Mouse (Mus musculus) A20 (cell line): ENCODE measurements at regions not wholly inside any gene's neighbourhood (a gene's known extent, or its start where the extent isn't known, plus 50 kb on each side); places are given as distances from the start of the nearest gene placed in this dataset.
A peak's percentile ranks its signal among the peaks of the same experiment; 100 is the strongest.

Experiments
- DNase-seq: peaks from one replicate; pipeline ENCODE4 v3.0.0-alpha.2; 2011; ENCODE audit warnings: low read depth, low spot score

- no peak for DNase-seq
These were observed 133.2 kb downstream of the Lpin1 start for GRCm38 (mm10) chr12:16477572-16477971.

GRCm38 (mm10) chr12:16474361-16475080, 136.2 kb downstream of the Lpin1 start:
- no peak for DNase-seq

DNA sequence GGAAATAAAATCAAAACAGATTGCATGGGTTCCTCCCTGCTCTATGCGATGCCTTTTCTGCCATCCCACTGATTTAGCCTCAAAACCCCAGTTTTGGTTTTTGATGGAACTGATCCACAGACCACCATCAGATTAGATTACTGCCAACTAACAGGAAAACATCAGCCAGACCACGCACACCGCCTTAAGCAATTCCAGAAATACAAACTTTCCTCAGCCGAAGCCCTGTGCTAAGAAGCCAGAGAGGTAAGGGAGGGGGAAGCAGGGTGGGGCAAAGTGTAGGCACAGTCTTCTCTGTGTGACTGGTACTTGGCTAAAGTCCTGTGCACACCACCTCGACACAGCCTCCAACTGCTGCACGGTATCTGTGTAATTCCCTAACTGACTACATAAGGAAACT, 153.3 kb downstream of the Lpin1 start:
- DNase-seq = no peak

- DNase-seq = no peak
These were observed 159.9 kb downstream of the Lpin1 start for GRCm38 (mm10) chr12:16450771-16451435.

DNA sequence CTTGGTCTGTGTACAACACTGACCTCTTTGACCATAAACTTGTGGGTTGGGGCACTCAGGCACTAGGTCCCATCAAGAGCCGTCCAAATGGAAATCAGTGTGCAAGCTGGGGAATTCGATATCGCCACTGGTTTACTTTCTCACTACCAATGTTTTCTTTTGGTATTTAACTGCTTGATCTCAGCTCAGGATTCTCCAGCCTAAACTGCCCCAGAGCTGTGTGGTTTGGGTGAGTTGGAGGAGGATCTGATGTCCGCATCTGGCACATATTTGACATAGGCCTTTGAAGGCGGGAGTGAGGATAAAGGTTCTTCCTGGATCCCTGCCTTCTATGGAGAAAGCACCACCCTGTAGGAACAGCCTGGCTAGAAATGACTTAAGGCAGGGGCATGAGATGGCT, 172.0 kb downstream of the Lpin1 start:
- no peak for DNase-seq

GRCm38 (mm10) chr12:16436961-16437360, 173.8 kb downstream of the Lpin1 start:
- DNase-seq = no peak

DNA sequence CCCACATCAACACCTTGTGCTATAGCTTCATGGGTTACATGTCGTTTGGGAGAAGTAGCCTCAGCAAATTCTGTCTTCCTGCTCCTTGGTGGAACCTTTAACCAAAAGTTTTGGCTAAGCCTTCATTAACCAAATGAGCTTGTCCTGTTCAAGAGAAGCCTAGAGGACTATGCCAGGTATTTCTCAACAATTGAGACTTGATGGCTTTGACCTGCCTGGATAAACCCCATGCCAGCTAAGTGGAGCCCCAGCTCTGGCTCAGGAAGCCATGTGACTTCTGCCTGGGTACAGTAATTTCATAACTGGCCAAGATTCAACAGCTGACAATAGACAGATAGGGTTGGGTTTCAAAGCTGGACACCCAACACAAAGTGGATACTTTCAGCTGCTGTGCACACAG, 174.5 kb downstream of the Lpin1 start:
- no peak for DNase-seq

DNA sequence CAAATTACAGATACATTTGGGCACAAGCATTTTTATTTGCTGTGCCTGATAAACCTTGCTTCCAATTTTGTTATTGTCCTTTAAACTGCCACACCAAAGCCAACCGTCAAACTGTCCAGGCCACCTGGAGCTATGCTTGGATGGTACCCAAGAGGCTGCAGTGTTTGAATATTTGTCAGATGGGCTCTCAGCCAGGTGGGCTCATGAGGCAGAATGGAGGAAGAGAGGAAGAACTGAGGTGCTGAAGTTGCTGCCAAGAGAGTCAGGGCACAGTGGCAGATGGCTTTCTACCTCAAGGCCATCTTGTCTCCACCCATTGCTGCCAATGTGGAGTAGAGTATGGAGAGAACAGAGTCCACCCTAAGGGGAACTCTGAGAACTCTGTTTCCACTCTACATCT, 176.0 kb downstream of the Lpin1 start:
- peak; percentile 88 for DNase-seq

DNA sequence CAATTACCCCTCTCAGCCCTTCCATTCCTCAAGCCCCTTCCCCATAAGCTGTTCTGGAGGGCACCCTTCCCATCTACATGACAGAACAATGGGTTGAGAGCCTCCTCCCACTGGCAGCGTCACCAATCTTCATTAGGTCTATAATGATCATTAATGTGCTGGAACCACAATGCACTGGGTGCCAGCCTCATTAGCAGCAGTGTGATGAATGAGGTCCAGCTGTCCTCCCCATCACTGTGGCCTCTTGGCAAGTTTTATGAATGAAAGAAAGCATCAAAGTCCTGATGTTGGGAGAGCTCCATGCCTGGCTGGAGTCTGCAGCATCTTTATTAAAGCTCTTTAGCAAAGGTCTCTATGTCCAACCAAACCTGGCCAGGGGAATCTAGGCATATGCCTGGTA, 176.5 kb downstream of the Lpin1 start:
- DNase-seq = no peak

- DNase-seq = no peak
These were observed 184.8 kb downstream of the Lpin1 start for GRCm38 (mm10) chr12:16425980-16426379.

GRCm38 (mm10) chr12:16424526-16424925, 186.2 kb downstream of the Lpin1 start:
- DNase-seq = no peak

DNA sequence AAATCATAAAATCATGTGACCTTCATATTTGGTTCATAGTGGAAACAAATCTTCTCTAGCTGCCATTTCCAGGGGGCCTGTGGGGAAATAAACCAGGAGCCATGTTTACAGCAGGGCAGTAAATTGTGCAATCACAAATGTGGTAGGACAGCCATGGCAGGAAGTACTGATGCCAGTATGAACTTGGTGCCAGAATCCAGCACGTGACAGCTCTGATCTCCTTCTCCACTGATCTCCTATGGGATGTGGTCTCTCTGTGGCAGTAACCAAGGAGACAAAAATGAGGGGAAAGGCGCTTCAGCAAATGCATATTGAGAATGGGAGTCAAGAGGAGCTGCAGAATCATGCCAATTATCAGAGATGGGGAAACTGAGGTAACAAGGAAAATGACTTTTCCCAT, 215.0 kb downstream of the Lpin1 start:
- no peak for DNase-seq

DNA sequence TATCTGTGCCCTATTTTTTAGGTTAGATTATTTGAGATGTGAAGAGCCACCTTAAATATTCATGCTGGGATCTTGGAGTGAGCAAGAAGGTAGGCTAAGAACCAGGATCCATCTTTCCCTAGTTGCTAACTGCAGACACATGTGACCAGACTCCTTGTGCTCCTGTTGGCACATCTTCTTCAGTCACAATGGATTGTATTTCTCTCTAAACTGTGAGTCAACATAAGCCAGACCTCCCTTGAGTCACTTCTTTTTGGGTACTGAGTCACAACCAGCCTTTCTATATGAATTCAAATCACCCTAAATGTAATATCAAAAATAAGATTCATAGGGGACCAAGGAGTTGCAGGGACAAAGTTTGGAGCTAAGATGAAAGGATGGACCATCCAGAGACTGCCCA, 217.9 kb downstream of the Lpin1 start:
- DNase-seq = no peak

DNA sequence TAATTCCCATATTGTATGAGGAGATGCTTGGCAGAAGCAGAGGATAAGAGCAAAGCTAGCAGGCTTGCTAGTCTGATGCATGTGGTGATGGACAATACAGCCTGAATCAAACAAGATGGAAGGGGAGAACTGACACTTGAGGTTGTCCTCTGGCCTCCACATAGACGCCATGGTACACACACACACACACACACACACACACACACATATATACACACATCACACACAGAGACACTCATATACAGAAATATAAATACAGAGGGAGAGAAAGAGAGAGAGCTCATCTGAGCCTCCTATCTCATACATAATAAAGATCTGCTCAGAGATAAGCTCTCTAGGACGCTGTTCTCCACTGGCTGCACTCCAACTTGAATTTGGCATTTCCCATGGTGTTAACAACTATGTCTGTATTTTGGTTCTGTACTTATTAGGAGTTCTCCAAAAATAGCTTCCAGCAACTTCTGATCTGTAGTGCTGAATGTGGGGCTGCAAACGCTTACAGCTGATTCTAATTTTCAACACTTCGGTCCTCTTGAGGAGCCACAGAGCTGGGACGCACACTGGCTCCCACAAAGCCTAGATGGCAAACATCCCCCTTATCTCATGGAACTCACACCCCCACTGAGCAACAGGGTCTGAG, 219.0 kb downstream of the Lpin1 start:
- DNase-seq = no peak

DNA sequence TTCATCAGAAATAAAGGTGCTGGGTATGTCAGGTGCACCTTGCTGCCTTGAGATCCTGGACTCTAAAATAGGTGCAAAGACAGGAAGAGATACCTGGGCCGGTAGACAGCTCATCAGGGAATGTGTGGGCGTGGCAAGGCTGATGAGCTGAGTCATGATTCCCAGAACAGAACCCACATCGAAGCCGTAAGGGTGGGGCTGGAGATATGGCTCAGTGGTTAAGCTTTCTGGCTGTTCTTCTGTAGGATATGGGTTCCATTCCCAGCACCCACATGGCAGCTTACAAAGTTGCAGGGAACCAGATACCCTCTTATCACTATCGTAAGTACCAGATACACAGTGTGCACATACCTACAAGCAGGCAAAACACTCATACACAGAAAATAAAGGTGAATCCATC, 219.6 kb downstream of the Lpin1 start:
- no peak for DNase-seq

DNA sequence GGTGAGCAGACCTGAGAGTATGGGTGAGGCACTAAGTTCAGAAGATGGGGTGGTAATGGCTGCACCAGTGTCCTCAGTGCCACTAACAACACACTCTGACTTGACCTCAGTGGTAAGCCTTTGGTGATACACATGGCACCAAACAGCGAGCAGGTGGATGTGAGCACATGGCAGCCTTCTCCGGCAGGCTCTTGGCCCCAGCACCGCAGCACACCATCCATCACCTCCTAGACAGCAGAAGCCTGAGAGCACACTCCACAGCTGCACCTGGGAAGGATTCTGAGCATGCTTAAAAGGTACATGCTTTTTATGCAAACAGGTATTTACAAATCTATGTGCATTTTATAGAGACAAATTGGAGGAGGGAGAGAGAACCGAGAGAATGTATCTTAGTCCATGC, 223.7 kb downstream of the Lpin1 start:
- DNase-seq = peak; percentile 89

DNA sequence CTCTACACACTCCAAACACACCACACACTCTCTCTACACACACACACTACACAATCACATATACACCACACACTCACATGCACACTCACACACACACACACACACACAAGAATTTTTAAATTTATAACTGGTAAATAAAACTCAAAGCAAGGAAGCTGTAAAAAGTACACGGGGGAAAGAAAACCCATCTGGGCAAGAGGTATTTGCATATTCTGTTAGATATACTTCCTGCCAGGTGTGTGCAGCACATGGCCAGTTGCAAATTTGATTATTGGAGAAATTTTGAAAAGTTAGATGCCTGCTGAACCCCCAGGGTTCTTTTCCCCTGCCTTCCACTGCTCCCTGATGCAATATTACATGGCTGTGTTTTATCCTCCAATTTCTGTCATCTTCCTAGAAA, 226.4 kb downstream of the Lpin1 start:
- peak; percentile 90 for DNase-seq

DNA sequence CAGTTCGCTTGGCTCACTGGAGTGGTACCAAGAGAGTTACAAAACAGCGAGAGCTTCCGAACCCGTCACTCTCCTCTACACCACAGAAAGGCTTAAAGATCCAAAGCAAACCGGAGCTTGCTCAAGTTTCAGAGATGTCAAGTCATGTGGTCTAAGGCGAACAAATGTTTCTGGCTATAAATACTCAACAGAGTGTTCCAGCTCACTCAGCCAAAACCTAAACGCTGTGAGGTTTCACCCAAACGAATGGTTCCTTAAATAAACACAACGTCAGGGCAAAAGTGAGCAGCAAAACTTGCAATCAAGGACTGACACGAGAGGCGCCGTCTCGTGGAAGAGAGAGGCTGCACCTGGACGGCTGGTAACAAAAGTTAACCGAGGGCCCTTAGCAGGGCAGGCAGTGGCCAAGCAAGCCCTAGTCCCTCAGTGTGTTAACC, 227.2 kb downstream of the Lpin1 start:
- DNase-seq = peak; percentile 95

- peak; percentile 65 for DNase-seq
These were observed 228.3 kb downstream of the Lpin1 start for GRCm38 (mm10) chr12:16382417-16382988.

GRCm38 (mm10) chr12:16381026-16381425, 229.7 kb downstream of the Lpin1 start:
- DNase-seq = no peak

DNA sequence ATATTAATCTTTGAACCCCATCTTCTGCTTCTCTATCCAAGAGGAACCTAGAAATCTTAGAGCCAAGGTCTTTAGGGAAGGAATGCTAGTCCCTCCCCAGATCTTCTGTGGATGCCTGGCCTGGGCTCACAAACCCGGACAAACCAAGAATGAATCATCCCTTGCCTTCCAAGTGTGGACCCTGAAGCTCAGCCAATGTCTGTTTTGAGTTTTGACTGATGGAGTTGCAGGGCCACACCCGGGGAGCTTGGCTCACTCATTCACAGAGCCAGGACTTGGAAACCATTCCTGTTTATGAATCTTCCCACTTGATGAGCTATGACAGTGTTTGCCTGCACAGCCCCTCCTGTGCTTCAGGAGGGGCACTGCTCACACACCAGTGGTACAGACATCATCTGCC, 230.4 kb downstream of the Lpin1 start:
- DNase-seq = no peak

- no peak for DNase-seq
These were observed 231.4 kb downstream of the Lpin1 start for GRCm38 (mm10) chr12:16379415-16379814.

DNA sequence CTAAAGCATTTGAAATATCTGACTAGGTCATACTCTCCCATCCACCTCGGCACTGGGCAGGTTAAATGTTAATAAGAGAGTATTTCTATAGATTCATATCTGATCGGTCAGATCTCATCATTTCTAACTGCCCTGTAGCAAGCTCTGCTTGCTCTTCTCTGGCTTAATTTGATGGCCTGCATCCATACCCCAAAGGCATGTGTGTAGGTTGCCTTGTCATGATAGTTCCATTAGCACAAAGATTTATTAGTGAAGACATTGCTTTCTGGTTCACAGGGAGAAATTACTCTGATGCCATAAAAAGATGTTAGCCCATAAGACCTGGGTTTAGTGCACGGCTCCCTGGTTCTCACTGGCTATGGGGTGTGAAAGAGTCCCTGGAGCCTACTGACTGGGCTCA, 232.3 kb downstream of the Lpin1 start:
- DNase-seq = no peak
